Mouse (Mus musculus): ENCODE results near the gene Plcl1.

The Plcl1 gene

GRCm38 (mm10) chr1:55693636-55694220, 288.0 kb downstream of the Plcl1 start:
- no peak for ATAC-seq (ENCODE audit: insufficient number of reproducible peaks, low FRiP score, low TSS enrichment)

GRCm38 (mm10) chr1:55696206-55696605, 290.5 kb downstream of the Plcl1 start:
- no peak for ATAC-seq (ENCODE audit: insufficient number of reproducible peaks, low FRiP score, low TSS enrichment)

- ATAC-seq (ENCODE audit: insufficient number of reproducible peaks, low FRiP score, low TSS enrichment): no peak
These were observed 293.8 kb downstream of the Plcl1 start for GRCm38 (mm10) chr1:55699393-55699970.

GRCm38 (mm10) chr1:55700016-55700415, 294.3 kb downstream of the Plcl1 start:
- no peak for ATAC-seq (ENCODE audit: insufficient number of reproducible peaks, low FRiP score, low TSS enrichment)

GRCm38 (mm10) chr1:55700726-55701125, 295.0 kb downstream of the Plcl1 start:
- no peak for ATAC-seq (ENCODE audit: insufficient number of reproducible peaks, low FRiP score, low TSS enrichment)

- no peak for ATAC-seq (ENCODE audit: insufficient number of reproducible peaks, low FRiP score, low TSS enrichment)
These were observed 295.9 kb downstream of the Plcl1 start for GRCm38 (mm10) chr1:55701601-55702000.

GRCm38 (mm10) chr1:55702106-55702505, 296.4 kb downstream of the Plcl1 start:
- ATAC-seq (ENCODE audit: insufficient number of reproducible peaks, low FRiP score, low TSS enrichment): no peak

- no peak for ATAC-seq (ENCODE audit: insufficient number of reproducible peaks, low FRiP score, low TSS enrichment)
These were observed 299.0 kb downstream of the Plcl1 start for GRCm38 (mm10) chr1:55704707-55705106.

GRCm38 (mm10) chr1:55705173-55705572, 299.5 kb downstream of the Plcl1 start:
- ATAC-seq (ENCODE audit: insufficient number of reproducible peaks, low FRiP score, low TSS enrichment): no peak

- no peak for ATAC-seq (ENCODE audit: insufficient number of reproducible peaks, low FRiP score, low TSS enrichment)
These were observed 300.0 kb downstream of the Plcl1 start for GRCm38 (mm10) chr1:55705756-55706155.

- ATAC-seq (ENCODE audit: insufficient number of reproducible peaks, low FRiP score, low TSS enrichment): no peak
These were observed 301.2 kb downstream of the Plcl1 start for GRCm38 (mm10) chr1:55706933-55707332.

GRCm38 (mm10) chr1:55717283-55717803, 311.6 kb downstream of the Plcl1 start:
- ATAC-seq (ENCODE audit: insufficient number of reproducible peaks, low FRiP score, low TSS enrichment): no peak

- no peak for ATAC-seq (ENCODE audit: insufficient number of reproducible peaks, low FRiP score, low TSS enrichment)
These were observed 319.7 kb downstream of the Plcl1 start for GRCm38 (mm10) chr1:55725428-55725827.

- ATAC-seq (ENCODE audit: insufficient number of reproducible peaks, low FRiP score, low TSS enrichment): no peak
These were observed 323.6 kb downstream of the Plcl1 start for GRCm38 (mm10) chr1:55729332-55729731.

- ATAC-seq (ENCODE audit: insufficient number of reproducible peaks, low FRiP score, low TSS enrichment): no peak
These were observed 327.2 kb downstream of the Plcl1 start for GRCm38 (mm10) chr1:55732951-55733350.

- ATAC-seq (ENCODE audit: insufficient number of reproducible peaks, low FRiP score, low TSS enrichment): peak; percentile 65; the same call in 1 of the 2 replicates
These were observed 330.5 kb downstream of the Plcl1 start for GRCm38 (mm10) chr1:55736054-55736740.

- no peak for ATAC-seq (ENCODE audit: insufficient number of reproducible peaks, low FRiP score, low TSS enrichment)
These were observed 331.1 kb downstream of the Plcl1 start for GRCm38 (mm10) chr1:55736762-55737288.

GRCm38 (mm10) chr1:55738746-55739365, 333.1 kb downstream of the Plcl1 start:
- no peak for ATAC-seq (ENCODE audit: insufficient number of reproducible peaks, low FRiP score, low TSS enrichment)

GRCm38 (mm10) chr1:55741885-55742284, 336.2 kb downstream of the Plcl1 start:
- ATAC-seq (ENCODE audit: insufficient number of reproducible peaks, low FRiP score, low TSS enrichment): no peak

GRCm38 (mm10) chr1:55748516-55748915, 342.8 kb downstream of the Plcl1 start:
- no peak for ATAC-seq (ENCODE audit: insufficient number of reproducible peaks, low FRiP score, low TSS enrichment)

- ATAC-seq (ENCODE audit: insufficient number of reproducible peaks, low FRiP score, low TSS enrichment): no peak
These were observed 344.0 kb downstream of the Plcl1 start for GRCm38 (mm10) chr1:55749770-55750169.
